ENCODE assay signal across 8 mouse cellular contexts in genomic region chr12:12420841-12421579, GRCm38 (mm10).
A peak's percentile ranks its signal among the peaks of the same experiment; 100 is the strongest.
DNase-seq lines count a peak whose midpoint lies in the region; ATAC-seq and TF ChIP-seq lines count a peak whose summit lies in the region.

No protein-coding gene starts in this region.

- intact Hi-C loops in gastrocnemius, adult 2 months (cut with DNase I) = loop anchor here (2.0 to 5.0 kb wide), 2 partner anchors 201 to 794 kb away; no protein-coding TSS in a partner anchor

- H3K4me1 ChIP-seq in hindbrain, postnatal 0 days (ENCODE audit: insufficient read depth, low read length) = peaks cover 5% of the 10 kb centered on the region; the same call in 1 of the 2 replicates

- WGBS in hindbrain, postnatal 0 days = 9% methylated on average over 25 of the region's 25 CpGs

- no peaks in the 10 kb centered on the region for H3K9me3 ChIP-seq in hindbrain, postnatal 0 days (ENCODE audit: low read length)

- peak overlapping the region; percentile 52 for H3K9ac ChIP-seq in hindbrain, postnatal 0 days (replicated peaks; ENCODE audit: low read length)

- DNase-seq in WW6 (ENCODE audit: low read depth, low spot score) = peak; percentile 65
- peak; percentile 84 to 90 for DNase-seq in cerebellum, postnatal 4 days (ENCODE audit: low spot score in 2 of 2)
- DNase-seq in gastrocnemius, adult 2 months = peak; percentile 85
- peak; percentile 93 for DNase-seq in hindbrain, postnatal 0 days (ENCODE audit: low spot score)
- DNase-seq in left cerebral cortex, adult 18-20 months (ENCODE audit: low spot score in 2 of 2) = peak; percentile 78 to 83
- DNase-seq in lung, postnatal 4 days = peak; percentile 88 to 90
- peak; percentile 67 for DNase-seq in retina, postnatal 7 days (ENCODE audit: low read depth, low spot score)
- DNase-seq in urinary bladder, adult 18-20 months (ENCODE audit: low spot score in 2 of 2) = peak; percentile 62 to 63

- H3K27ac ChIP-seq in gastrocnemius, adult 2 months = no peak overlapping the region
- peak overlapping the region; percentile 64; the same call in 1 of the 2 replicates for H3K27ac ChIP-seq in hindbrain, postnatal 0 days

- peak overlapping the region; percentile 68 for H3K4me2 ChIP-seq in hindbrain, postnatal 0 days (ENCODE audit: low read depth, low read length)

- H3K27me3 ChIP-seq in hindbrain, postnatal 0 days (ENCODE audit: insufficient read depth, low read length) = no peaks in the 10 kb centered on the region

- no peak; the same call in 1 of the 2 replicates for TF ChIP-seq CTCF in gastrocnemius, adult 2 months (IDR thresholded peaks at IDR 0.05)
- TF ChIP-seq CTCF in hindbrain, postnatal 0 days (IDR thresholded peaks at IDR 0.05; ENCODE audit: low read depth) = peak; percentile 99

- H3K36me3 ChIP-seq in hindbrain, postnatal 0 days (ENCODE audit: insufficient read depth, low read length) = no peaks in the 10 kb centered on the region

- H3K4me3 ChIP-seq in gastrocnemius, adult 2 months = peak overlapping the region; percentile 68
- peak overlapping the region; percentile 39 for H3K4me3 ChIP-seq in hindbrain, postnatal 0 days (ENCODE audit: low read length)

- ATAC-seq in hindbrain, postnatal 0 days = peak; percentile 96
